Mouse (Mus musculus) heart, postnatal 14 days (tissue): ENCODE measurements around the gene Sec31b. TPM values are rescaled to one million over a fixed set of nuclear protein-coding genes. Genes with fewer than 3 reads are reported as not detected.

ENCODE experiments used
- DNase-seq, 2 experiments: peaks; one replicate each; pipeline ENCODE4 v3.0.0; 2021 to 2022
- intact Hi-C: fragments of 180-260 bp; cut with DNase I; formaldehyde crosslinking; loops from one replicate; pipeline ENCODE4 v1.15.1; 2025
- total RNA-seq, 2 experiments: library from RNA; stranded (reverse); gene quantifications; 2 replicates each; pipeline ENCODE4 v1.2.3; 2021

Gene Sec31b
- total RNA-seq, 2 experiments from 2014 or later: 4.7 to 5.2 TPM

DNA sequence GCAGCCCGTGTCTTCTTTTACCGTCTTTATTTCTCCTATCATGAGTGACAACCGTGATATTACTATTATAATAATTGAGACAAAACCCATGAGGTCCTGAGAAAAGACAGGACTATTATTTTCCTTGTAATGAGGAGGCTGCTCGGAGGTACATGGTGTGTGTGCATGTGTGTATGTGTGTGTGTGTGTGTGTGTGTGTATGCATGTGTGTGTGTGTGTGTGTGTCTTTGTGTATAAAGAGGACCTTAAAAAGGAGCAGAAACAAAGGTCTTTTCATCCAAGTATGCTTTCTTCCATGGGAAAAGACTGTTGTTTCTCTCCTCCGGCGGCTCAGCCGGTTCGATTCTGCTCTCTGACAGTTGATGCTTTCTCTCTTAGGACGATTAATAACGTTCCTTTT is 48.7 kb downstream of the Sec31b start:
- intact Hi-C loops: no loop called here
- DNase-seq: no peak

GRCm38 (mm10) chr19:44496511-44496910 is 49.2 kb downstream of the Sec31b start:
- no peak for DNase-seq
- intact Hi-C loops: no loop called here

- no peak for DNase-seq
These were observed 52.5 kb downstream of the Sec31b start, which contains the start of gene Wnt8b for GRCm38 (mm10) chr19:44493128-44493527. Gene Wnt8b, plus strand, starts transcription at chr19:44493472.

GRCm38 (mm10) chr19:44487266-44487665 is 58.4 kb downstream of the Sec31b start:
- intact Hi-C loops: no loop called here
- peak; percentile 24 to 49 for DNase-seq

More at GRCm38 (mm10) chr19:44493128-44493527, 52.5 kb downstream of the Sec31b start, which contains the start of gene Wnt8b:
- intact Hi-C loops: no loop called here

GRCm38 (mm10) chr19:44476541-44476940 is 69.1 kb downstream of the Sec31b start:
- DNase-seq: no peak
- intact Hi-C loops: no loop called here

DNA sequence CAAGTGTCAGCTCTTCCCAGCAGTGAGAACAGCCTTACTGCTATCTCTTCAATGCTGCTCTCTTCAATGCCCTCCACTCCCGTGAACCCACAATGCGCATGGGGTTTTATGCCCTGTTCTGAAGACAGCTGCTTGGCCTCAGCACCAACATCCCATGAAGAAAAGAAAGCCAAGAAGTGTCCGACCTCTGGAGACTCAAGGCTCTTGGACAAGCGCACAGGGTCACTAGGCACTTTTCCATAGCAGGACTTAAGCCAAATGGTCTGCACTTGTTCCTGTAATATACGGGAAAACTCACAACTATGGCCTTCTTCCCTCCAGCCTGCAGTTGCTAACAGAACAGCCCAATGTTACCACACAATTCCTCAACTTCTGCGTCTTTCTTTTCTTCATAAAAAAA is 70.4 kb downstream of the Sec31b start:
- DNase-seq: peak in 1 of 2 experiments; percentile 17
- intact Hi-C loops: no loop called here

GRCm38 (mm10) chr19:44474158-44474557 is 71.5 kb downstream of the Sec31b start:
- DNase-seq: peak; percentile 85 to 91
- intact Hi-C loops: loop anchor here (5.0 kb wide), 1 partner anchor 102 kb away; no protein-coding TSS in a partner anchor

Other genes starting within 250 kb of the Sec31b start
- 10 to 100 TPM; 13.1 to 14.0 TPM for gene Scd4, start 212.8 kb downstream of the Sec31b start, total RNA-seq
- gene Scd1, start 138.0 kb downstream of the Sec31b start, total RNA-seq: 10 to 100 TPM; 14.7 to 32.9 TPM
- not detected for gene Wnt8b, start 52.4 kb downstream of the Sec31b start, total RNA-seq
- gene Gm20538, start 7.0 kb upstream of the Sec31b start, total RNA-seq: not detected
- gene Ndufb8, start 9.6 kb upstream of the Sec31b start, total RNA-seq: 1,000 to 10,000 TPM; 1,711 to 1,762 TPM
- gene Hif1an, start 17.0 kb upstream of the Sec31b start, total RNA-seq: 10 to 100 TPM; 51.8 to 53.5 TPM
- not detected for gene Pax2, start 210.2 kb upstream of the Sec31b start, total RNA-seq